Mouse (Mus musculus) hindbrain, embryonic 11.5 days (tissue): Measurements from ENCODE around the gene Clba1. TPM values are rescaled to one million over a fixed set of nuclear protein-coding genes. Genes with fewer than 3 reads are reported as not detected.

Source experiments
- ATAC-seq: fragments of 200-750 bp; cut with Nextera tagmentation; 2 replicates; pipeline ENCODE4 v1.8.0; 2017; ENCODE audit warnings: mild to moderate bottlenecking, moderate TSS enrichment, moderate library complexity; ENCODE audit not compliant: low FRiP score
- DNase-seq: peaks from one replicate; pipeline ENCODE4 v3.0.0-alpha.2; 2015; ENCODE audit warnings: low spot score
- H3K27ac ChIP-seq: fragments of 300-500 bp; sonication (generic); 2 replicates; pipeline ENCODE4 v1.5.1; 2014; ENCODE audit warnings: mild to moderate bottlenecking, low read depth, low read length
- H3K27me3 ChIP-seq: fragments of 300-500 bp; sonication (generic); 2 replicates; pipeline ENCODE4 v1.6.1; 2014; ENCODE audit warnings: mild to moderate bottlenecking, low read length, moderate library complexity, mixed read lengths; ENCODE audit not compliant: control insufficient read depth, insufficient read depth
- H3K36me3 ChIP-seq: fragments of 300-500 bp; sonication (generic); 2 replicates; pipeline ENCODE4 v1.6.1; 2014; ENCODE audit warnings: mild to moderate bottlenecking, low read length, moderate library complexity, mixed read lengths; ENCODE audit not compliant: control insufficient read depth, insufficient read depth
- H3K4me1 ChIP-seq: fragments of 300-500 bp; sonication (generic); replicated peaks from 2 replicates; pipeline ENCODE4 v1.6.1; 2014; ENCODE audit warnings: low read length, mixed read lengths; ENCODE audit not compliant: control insufficient read depth, insufficient read depth
- H3K4me2 ChIP-seq: fragments of 300-500 bp; sonication (generic); replicated peaks from 2 replicates; pipeline ENCODE4 v1.6.1; 2014; ENCODE audit warnings: mild to moderate bottlenecking, low read depth, low read length
- H3K4me3 ChIP-seq: fragments of 300-500 bp; sonication (generic); 2 replicates; pipeline ENCODE4 v1.5.1; 2014; ENCODE audit warnings: low read depth, low read length
- H3K9ac ChIP-seq: fragments of 300-500 bp; sonication (generic); 2 replicates; pipeline ENCODE4 v1.6.1; 2014; ENCODE audit warnings: low read depth, low read length
- H3K9me3 ChIP-seq: fragments of 300-500 bp; sonication (generic); 2 replicates; pipeline ENCODE4 v1.6.1; 2016; ENCODE audit warnings: low read length; ENCODE audit not compliant: control insufficient read depth
- WGBS: fragments of 180-500 bp; shearing (Covaris S2); extraction: QIAGEN DNeasy Blood & Tissue Kit; methylation state at CpG from one replicate; pipeline ENCODE4 v1.1.7; 2014; 5-methylcytosine and 5-hydroxymethylcytosine counted together
- polyA plus RNA-seq: library from polyadenylated mRNA; unstranded; fragments of >200 nt; fragmentation: Nextera tagmentation; extraction: Ambion mirVana; gene quantifications from 2 replicates; pipeline ENCODE4 v1.2.1, GENCODE M21; 2014

The Clba1 gene
- polyA plus RNA-seq, 1 experiment from 2014 or later = 15.4 TPM

DNA sequence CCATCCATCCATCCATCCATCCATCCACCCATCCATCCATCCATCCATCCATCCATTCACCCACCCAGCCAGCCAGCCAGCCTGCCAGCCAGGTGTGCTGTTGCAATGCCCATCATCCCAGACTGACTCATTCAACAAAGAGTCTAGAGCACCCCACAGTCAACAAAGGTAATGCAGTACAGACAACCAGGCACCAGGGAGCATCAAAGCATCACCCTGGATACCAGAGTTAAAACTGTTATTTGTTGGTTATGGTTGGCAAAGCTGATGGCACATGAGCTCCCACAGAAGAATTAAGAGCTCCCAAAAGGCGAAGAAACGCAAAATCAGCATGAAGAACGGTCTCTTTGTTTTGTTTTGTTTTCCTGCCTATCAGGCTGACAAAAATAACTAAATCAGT is 47.6 kb downstream of the Clba1 start:
- no peak overlapping the region for H3K9ac ChIP-seq
- no peak overlapping the region for H3K4me3 ChIP-seq
- no peak for DNase-seq
- H3K4me1 ChIP-seq = no peaks in the 10 kb centered on the region
- no peak for ATAC-seq
- H3K9me3 ChIP-seq = no peaks in the 10 kb centered on the region
- H3K4me2 ChIP-seq = no peak overlapping the region
- no peaks in the 10 kb centered on the region for H3K27me3 ChIP-seq
- no peaks in the 10 kb centered on the region for H3K36me3 ChIP-seq
- H3K27ac ChIP-seq = no peak overlapping the region
- WGBS = 91% methylated on average over 3 of the region's 3 CpGs

DNA sequence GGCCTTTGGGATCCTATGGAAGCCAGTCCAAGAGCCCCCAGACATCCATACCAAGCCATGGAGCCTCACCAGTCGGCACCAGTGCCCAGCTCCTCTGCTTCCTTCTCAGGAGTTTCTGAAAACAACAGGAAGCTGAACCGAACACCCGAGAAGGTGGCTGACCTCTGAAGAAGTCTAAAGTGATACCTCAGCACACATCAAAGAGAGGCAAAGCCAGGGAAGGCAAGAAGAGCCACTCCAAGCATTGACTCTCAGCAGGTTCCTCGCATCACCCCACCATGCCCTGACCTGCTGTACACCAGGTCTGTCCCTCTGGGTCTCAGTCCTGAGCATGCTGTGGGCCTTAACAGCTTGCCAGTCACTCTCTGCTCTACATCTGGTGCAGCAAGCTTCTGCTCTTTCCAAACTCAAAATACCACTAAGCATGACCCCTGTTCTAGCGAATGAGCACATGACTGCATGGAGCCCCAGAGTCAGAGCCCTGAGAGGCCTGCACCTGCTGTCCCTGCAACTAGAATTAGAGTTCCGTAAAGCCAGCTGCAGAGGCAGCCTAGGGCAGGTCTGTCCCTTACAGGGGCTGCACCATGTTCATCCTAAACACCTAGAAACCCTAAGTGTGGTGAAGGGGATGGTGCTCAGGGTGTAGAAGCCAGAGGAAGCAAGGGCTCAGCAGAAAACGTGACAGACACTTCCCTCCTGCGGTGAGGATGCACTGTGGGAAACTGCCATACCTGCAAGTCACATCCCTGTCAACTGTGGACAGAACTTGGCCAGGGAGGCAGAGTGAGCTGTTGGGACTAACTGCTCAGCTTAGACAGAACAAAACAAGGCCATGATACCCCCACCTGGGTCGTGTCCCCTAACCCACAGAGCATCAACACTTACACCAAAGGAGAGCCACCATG is 48.5 kb downstream of the Clba1 start:
- ATAC-seq (no peak), DNase-seq (no peak)
- H3K4me2 ChIP-seq = no peak overlapping the region
- WGBS = 63% methylated on average over 9 of the region's 9 CpGs
- no peaks in the 10 kb centered on the region for H3K4me1 ChIP-seq
- H3K9me3 ChIP-seq = no peaks in the 10 kb centered on the region
- no peak overlapping the region for H3K4me3 ChIP-seq
- no peak overlapping the region for H3K9ac ChIP-seq
- H3K27ac ChIP-seq = no peak overlapping the region
- H3K27me3 ChIP-seq = no peaks in the 10 kb centered on the region
- no peaks in the 10 kb centered on the region for H3K36me3 ChIP-seq

DNA sequence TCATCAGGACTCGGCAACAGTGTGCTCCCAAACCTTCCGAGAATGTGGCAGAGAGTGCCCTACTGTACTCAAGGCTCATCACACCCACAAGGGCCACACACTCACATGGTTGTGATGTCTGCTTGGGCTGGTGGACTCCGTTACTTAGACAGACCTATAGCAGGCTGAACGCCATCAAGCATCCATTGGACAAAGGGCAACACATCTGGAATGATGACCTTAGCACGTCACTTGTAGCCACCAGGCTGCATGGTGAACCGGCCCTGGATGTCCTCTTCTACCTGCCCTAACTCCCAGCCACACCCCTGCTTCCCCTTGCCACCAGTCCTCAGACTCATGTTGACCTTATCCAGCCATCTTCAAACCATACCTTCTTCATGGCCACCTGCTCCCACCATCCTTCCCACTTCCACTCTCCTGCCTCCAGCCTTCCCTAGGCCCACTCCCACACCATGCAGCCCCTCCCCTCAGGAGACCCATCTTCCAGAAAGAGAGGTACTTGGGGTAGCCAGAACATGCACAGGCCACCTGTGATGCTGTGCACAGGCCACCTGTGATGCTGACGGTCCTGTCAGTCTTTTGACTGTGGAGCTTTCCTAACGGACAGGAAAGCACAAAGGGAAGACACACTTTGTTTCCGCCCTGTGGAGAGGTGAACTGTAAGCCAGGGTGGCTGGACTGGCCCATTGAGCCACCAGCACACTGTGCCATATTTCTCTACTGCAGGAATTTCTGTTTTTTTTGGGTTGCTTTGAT is 50.0 kb downstream of the Clba1 start:
- WGBS = 88% methylated on average over 9 of the region's 9 CpGs

DNA sequence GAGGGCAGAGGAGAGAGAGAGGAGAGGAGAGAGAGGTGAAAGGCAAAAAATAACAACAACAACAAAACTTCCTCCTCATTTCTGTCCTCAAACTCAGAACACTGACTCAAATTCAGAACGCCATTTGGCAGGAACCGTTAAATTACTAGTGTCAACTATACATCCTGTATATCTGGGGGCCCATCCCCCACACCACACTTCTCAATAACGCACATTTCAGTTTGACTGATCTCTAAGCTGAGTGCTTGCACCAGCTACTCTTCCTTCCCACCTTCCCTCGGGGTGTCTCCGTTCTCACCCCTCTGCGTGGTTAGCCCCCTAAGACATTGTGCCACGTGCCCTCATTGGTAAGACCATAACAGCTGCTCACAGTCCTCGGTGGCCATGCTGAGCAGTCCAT is 51.2 kb downstream of the Clba1 start:
- Histone ChIP-seq H3K27ac (no peak overlapping the region), H3K4me3 (no peak overlapping the region), H3K9me3 (no peaks in the 10 kb centered on the region), H3K4me1 (no peaks in the 10 kb centered on the region), H3K4me2 (no peak overlapping the region), H3K36me3 (no peaks in the 10 kb centered on the region), H3K27me3 (no peaks in the 10 kb centered on the region), H3K9ac (no peak overlapping the region)
- no peak for ATAC-seq
- WGBS = 80% methylated on average over 8 of the region's 8 CpGs
- no peak for DNase-seq

More for the DNA sequence above, 50.0 kb downstream of the Clba1 start:
- Histone ChIP-seq H3K4me1 (no peaks in the 10 kb centered on the region), H3K36me3 (no peaks in the 10 kb centered on the region), H3K9ac (no peak overlapping the region), H3K27ac (no peak overlapping the region), H3K4me3 (no peak overlapping the region), H3K27me3 (no peaks in the 10 kb centered on the region), H3K9me3 (no peaks in the 10 kb centered on the region), H3K4me2 (no peak overlapping the region)
- no peak for ATAC-seq
- no peak for DNase-seq

DNA sequence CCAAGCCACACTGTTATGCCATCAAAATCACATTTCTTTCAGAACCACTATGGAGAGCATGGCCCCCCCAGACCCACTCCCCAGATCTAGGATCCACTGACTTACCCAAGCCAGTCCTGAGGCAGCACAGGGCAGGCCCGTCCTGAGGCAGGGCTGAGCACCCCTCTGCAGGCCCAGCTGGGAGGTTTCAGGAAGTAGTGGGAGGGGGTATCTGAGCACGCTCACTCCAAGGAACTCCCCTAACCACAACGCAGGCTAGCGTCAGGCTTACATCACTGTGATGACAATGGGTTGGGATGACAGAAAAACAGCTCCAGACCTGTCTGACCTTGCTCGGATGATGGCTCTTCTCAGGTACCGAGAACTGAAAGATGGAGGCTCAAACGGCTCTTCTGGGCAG is 52.0 kb downstream of the Clba1 start:
- DNase-seq (no peak), ATAC-seq (no peak)
- no peak overlapping the region for H3K9ac ChIP-seq
- WGBS = 74% methylated on average over 7 of the region's 7 CpGs
- no peaks in the 10 kb centered on the region for H3K4me1 ChIP-seq
- no peak overlapping the region for H3K4me2 ChIP-seq
- no peaks in the 10 kb centered on the region for H3K36me3 ChIP-seq
- no peaks in the 10 kb centered on the region for H3K27me3 ChIP-seq
- H3K4me3 ChIP-seq = no peak overlapping the region
- no peaks in the 10 kb centered on the region for H3K9me3 ChIP-seq
- no peak overlapping the region for H3K27ac ChIP-seq

DNA sequence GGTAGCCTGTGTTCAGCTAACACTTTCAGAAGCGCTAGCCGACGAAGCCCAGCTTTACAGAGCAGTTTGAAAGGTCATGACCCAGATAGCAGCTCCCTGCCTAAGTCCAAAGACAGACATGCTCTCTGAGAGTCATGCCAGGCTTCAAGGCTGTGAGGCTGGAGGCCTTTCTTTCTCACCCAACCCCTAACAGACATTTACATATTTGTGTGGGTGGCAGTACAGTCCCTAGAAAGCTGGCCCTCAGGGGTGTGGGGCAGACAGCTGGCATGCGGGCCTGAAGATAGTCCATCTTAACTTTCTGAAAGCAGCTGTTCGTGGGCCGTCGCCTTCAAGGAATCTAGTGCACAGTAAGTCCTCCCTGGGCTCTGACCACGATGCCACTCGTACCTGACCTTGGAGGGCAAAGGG is 53.2 kb downstream of the Clba1 start:
- Histone ChIP-seq H3K4me3 (no peak overlapping the region), H3K27me3 (no peaks in the 10 kb centered on the region), H3K9me3 (no peaks in the 10 kb centered on the region), H3K27ac (no peak overlapping the region), H3K9ac (no peak overlapping the region), H3K36me3 (no peaks in the 10 kb centered on the region), H3K4me1 (no peaks in the 10 kb centered on the region), H3K4me2 (no peak overlapping the region)
- 60% methylated on average over 9 of the region's 9 CpGs for WGBS
- ATAC-seq = no peak
- no peak for DNase-seq

DNA sequence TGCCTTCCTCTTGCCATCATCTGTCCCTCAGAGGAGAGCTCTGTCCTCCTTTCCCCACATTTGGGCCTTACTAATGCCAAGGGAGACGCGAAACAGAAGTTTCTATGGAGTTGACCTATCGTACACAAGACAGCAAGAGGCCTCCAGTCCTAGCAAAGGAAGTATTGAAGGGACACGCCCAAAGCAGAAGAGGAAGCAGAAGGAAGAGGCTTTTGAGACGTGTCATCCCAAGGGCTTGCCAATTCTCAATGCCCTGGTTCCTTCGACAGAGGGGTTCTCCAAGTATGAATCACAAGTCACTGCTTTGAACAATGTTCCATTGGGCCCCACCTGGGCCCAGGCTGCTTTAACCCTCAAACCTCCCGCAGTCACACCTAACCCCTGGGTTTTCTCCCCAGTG is 56.1 kb downstream of the Clba1 start:
- Histone ChIP-seq H3K27ac (no peak overlapping the region), H3K4me1 (no peaks in the 10 kb centered on the region), H3K9ac (no peak overlapping the region), H3K27me3 (no peaks in the 10 kb centered on the region), H3K4me2 (no peak overlapping the region), H3K36me3 (no peaks in the 10 kb centered on the region), H3K4me3 (no peak overlapping the region), H3K9me3 (no peaks in the 10 kb centered on the region)
- ATAC-seq = no peak
- WGBS = 89% methylated on average over 7 of the region's 7 CpGs
- DNase-seq = no peak
